ENCODE assay signal across 24 mouse cellular contexts in the genomic region with DNA sequence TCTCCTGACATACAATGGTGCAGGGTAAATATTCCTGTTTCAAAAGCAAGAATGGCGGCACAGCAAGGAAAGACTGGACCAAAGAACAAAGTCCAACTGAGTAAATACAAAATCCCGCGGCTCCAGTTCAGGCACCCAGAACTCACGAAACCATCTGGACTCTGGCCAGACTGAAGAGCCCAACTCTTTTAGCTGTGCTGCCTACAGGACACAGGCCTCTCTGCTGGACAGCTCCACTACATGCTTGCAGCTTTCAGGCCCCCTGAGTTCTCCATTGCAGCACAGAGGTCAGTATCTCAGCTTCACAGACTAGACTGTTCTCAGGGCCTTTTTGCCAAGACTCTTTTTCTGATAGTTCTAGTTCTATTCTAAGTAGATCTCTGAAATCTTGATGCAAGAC.
A peak's percentile ranks its signal among the peaks of the same experiment; 100 is the strongest.
DNase-seq lines count a peak whose midpoint lies in the region; ATAC-seq and TF ChIP-seq lines count a peak whose summit lies in the region.
"Had no signal": no experiment of that assay in that cellular context is flagged by ENCODE, and none has a peak within 500 bp of the region (broad histone marks: within the 10 kb centered on the region; RNA-seq: fewer than 3 reads in every experiment).

No protein-coding gene starts in this region.

- TF ChIP-seq CTCF in kidney, adult 2 months (conservative IDR thresholded peaks at IDR 0.05; ENCODE audit: insufficient read depth, insufficient read length, low read depth, low read length), result no peak
- no peak for TF ChIP-seq CTCF in stomach, postnatal 0 days (IDR thresholded peaks at IDR 0.05; ENCODE audit: low read depth)

- 55% methylated on average over 4 of the region's 4 CpGs for WGBS in kidney, adult 2 months
- 73% methylated on average over 4 of the region's 4 CpGs for WGBS in kidney, embryonic 16.5 days
- WGBS in liver, embryonic 12.5 days (ENCODE audit: insufficient replicate concordance), result 66% methylated on average over 4 of the region's 4 CpGs
- 43% methylated on average over 4 of the region's 4 CpGs for WGBS in stomach, postnatal 0 days

- no peak for TF ChIP-seq POLR2A in kidney, adult 2 months (IDR thresholded peaks at IDR 0.05; ENCODE audit: low read depth, low read length)

- no peaks in the 10 kb centered on the region for H3K36me3 ChIP-seq in kidney, adult 2 months (ENCODE audit: control insufficient read depth, insufficient read depth, low read length)
- no peaks in the 10 kb centered on the region for H3K36me3 ChIP-seq in kidney, embryonic 16.5 days (ENCODE audit: insufficient read depth, low read length)
- H3K36me3 ChIP-seq in liver, embryonic 12.5 days, result no peaks in the 10 kb centered on the region
- H3K36me3 ChIP-seq in stomach, postnatal 0 days (ENCODE audit: control insufficient read depth, insufficient read depth, low read length), result no peaks in the 10 kb centered on the region
- H3K36me3 ChIP-seq: embryonic facial prominence, embryonic 12.5 days; heart, embryonic 13.5 days; limb, embryonic 15.5 days; midbrain, embryonic 13.5 days had no signal

- peak; percentile 45 for DNase-seq in embryo, embryonic 10 days (ENCODE audit: low spot score)
- DNase-seq in embryo, embryonic 9.5 days (ENCODE audit: extremely low spot score), result no peak
- DNase-seq in kidney, adult 2 months, result peak; percentile 46
- DNase-seq in liver, result peak; percentile 6
- peak; percentile 19 for DNase-seq in stomach, postnatal 0 days (ENCODE audit: low spot score)
- DNase-seq: adrenal gland, postnatal 10 days; cerebellum, adult 2 months; cerebellum, postnatal 36 days; heart, postnatal 36 days; lung, adult 18-20 months; lung, postnatal 14 days; right cerebral cortex, postnatal 14 days had no signal

- ATAC-seq in kidney, embryonic 16.5 days (ENCODE audit: low FRiP score, low TSS enrichment), result no peak
- no peak for ATAC-seq in liver, embryonic 12.5 days
- ATAC-seq in stomach, postnatal 0 days (ENCODE audit: low FRiP score, low TSS enrichment), result no peak
- ATAC-seq in megakaryocyte progenitor cell, adult 5-6 weeks (replicated peaks; ENCODE audit: poor library complexity), result no peak
- ATAC-seq: forebrain, embryonic 14.5 days; inflammation-experienced regulatory T-cells, adult 6 months; midbrain, embryonic 13.5 days had no signal

- H3K27me3 ChIP-seq in kidney, adult 2 months (replicated peaks; ENCODE audit: control insufficient read depth, insufficient read depth, low read length), result no peaks in the 10 kb centered on the region
- no peaks in the 10 kb centered on the region for H3K27me3 ChIP-seq in kidney, embryonic 16.5 days (ENCODE audit: insufficient read depth, low read length)
- no peaks in the 10 kb centered on the region for H3K27me3 ChIP-seq in liver, embryonic 12.5 days (replicated peaks)
- no peaks in the 10 kb centered on the region for H3K27me3 ChIP-seq in stomach, postnatal 0 days (ENCODE audit: control insufficient read depth, insufficient read depth, low read length)
- H3K27me3 ChIP-seq: embryonic facial prominence, embryonic 12.5 days; heart, embryonic 13.5 days; limb, embryonic 15.5 days; megakaryocyte, embryonic 14.5 days; midbrain, embryonic 13.5 days had no signal

- H3K27ac ChIP-seq in kidney, adult 2 months (ENCODE audit: insufficient read depth, low read depth, low read length), result no peak overlapping the region
- H3K27ac ChIP-seq in kidney, embryonic 16.5 days (ENCODE audit: low read length), result no peak overlapping the region
- H3K27ac ChIP-seq in liver, embryonic 12.5 days, result no peak overlapping the region
- H3K27ac ChIP-seq in stomach, postnatal 0 days (replicated peaks), result no peak overlapping the region
- H3K27ac ChIP-seq: embryonic facial prominence, embryonic 12.5 days; heart, embryonic 13.5 days; hindbrain, embryonic 14.5 days; limb, embryonic 15.5 days; midbrain, embryonic 13.5 days had no signal

- H3K4me1 ChIP-seq in kidney, adult 2 months (ENCODE audit: control insufficient read depth, insufficient read depth, low read length), result no peaks in the 10 kb centered on the region
- H3K4me1 ChIP-seq in kidney, embryonic 16.5 days (ENCODE audit: insufficient read depth, low read length), result no peaks in the 10 kb centered on the region
- H3K4me1 ChIP-seq in liver, embryonic 12.5 days, result no peaks in the 10 kb centered on the region
- no peaks in the 10 kb centered on the region for H3K4me1 ChIP-seq in stomach, postnatal 0 days (replicated peaks; ENCODE audit: control insufficient read depth, insufficient read depth)
- H3K4me1 ChIP-seq: embryonic facial prominence, embryonic 12.5 days; heart, embryonic 13.5 days; limb, embryonic 15.5 days; megakaryocyte, embryonic 14.5 days; midbrain, embryonic 13.5 days had no signal

- H3K9me3 ChIP-seq in kidney, embryonic 16.5 days (ENCODE audit: low read length), result no peaks in the 10 kb centered on the region
- H3K9me3 ChIP-seq in liver, embryonic 12.5 days (replicated peaks), result no peaks in the 10 kb centered on the region
- no peaks in the 10 kb centered on the region for H3K9me3 ChIP-seq in stomach, postnatal 0 days (ENCODE audit: control insufficient read depth, low read length)
- H3K9me3 ChIP-seq: embryonic facial prominence, embryonic 12.5 days; heart, embryonic 13.5 days; limb, embryonic 15.5 days; midbrain, embryonic 13.5 days had no signal

- no peak overlapping the region for H3K4me3 ChIP-seq in kidney, adult 2 months (ENCODE audit: insufficient read depth, low read depth, low read length)
- no peak overlapping the region for H3K4me3 ChIP-seq in kidney, embryonic 16.5 days (ENCODE audit: low read length)
- no peak overlapping the region for H3K4me3 ChIP-seq in liver, embryonic 12.5 days
- no peak overlapping the region for H3K4me3 ChIP-seq in stomach, postnatal 0 days (ENCODE audit: low read depth, low read length)
- H3K4me3 ChIP-seq: embryonic facial prominence, embryonic 12.5 days; erythroblast, embryonic 14.5 days; heart, embryonic 13.5 days; limb, embryonic 15.5 days; megakaryocyte, embryonic 14.5 days; midbrain, embryonic 13.5 days had no signal

- H3K9ac ChIP-seq in kidney, embryonic 16.5 days (replicated peaks; ENCODE audit: low read length), result no peak overlapping the region
- no peak overlapping the region for H3K9ac ChIP-seq in liver, embryonic 12.5 days
- H3K9ac ChIP-seq in stomach, postnatal 0 days (ENCODE audit: low read length), result no peak overlapping the region
- H3K9ac ChIP-seq: embryonic facial prominence, embryonic 12.5 days; heart, embryonic 13.5 days; hindbrain, embryonic 14.5 days; limb, embryonic 15.5 days; midbrain, embryonic 13.5 days had no signal

- no peak overlapping the region for H3K4me2 ChIP-seq in kidney, embryonic 16.5 days (replicated peaks; ENCODE audit: low read depth, low read length)
- H3K4me2 ChIP-seq in liver, embryonic 12.5 days, result no peak overlapping the region
- no peak overlapping the region for H3K4me2 ChIP-seq in stomach, postnatal 0 days (replicated peaks; ENCODE audit: low read depth)
- H3K4me2 ChIP-seq: embryonic facial prominence, embryonic 12.5 days; heart, embryonic 13.5 days; hindbrain, embryonic 14.5 days; limb, embryonic 15.5 days; midbrain, embryonic 13.5 days had no signal

- TF ChIP-seq EP300 in stomach, postnatal 0 days (optimal IDR thresholded peaks at IDR 0.05), result no peak
